20 mouse cellular contexts compared by ENCODE assay signal in the genomic region with DNA sequence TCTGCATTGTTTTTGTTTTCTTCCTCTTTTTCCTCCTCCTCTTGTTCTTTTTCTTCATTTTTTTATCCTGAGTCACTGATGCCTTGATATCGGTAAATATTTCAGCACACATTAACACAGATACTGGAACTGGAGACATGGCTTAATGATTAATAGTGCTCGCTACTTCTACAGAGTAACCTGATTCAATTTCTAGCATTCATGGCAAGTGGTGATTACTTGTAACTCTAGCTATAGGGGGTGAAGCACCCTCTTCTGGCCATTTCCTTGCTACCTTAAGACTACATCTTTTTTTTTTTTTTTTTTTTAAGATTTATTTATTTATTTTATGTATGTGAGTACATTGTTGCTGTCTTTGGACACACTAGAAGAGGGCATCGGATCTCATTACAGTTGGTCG. TPM values are rescaled to one million over a fixed set of nuclear protein-coding genes. Genes with fewer than 3 reads are reported as not detected.
A peak's percentile ranks its signal among the peaks of the same experiment; 100 is the strongest.
DNase-seq lines count a peak whose midpoint lies in the region; ATAC-seq and TF ChIP-seq lines count a peak whose summit lies in the region.
"Had no signal": no experiment of that assay in that cellular context is flagged by ENCODE, and none has a peak within 500 bp of the region (broad histone marks: within the 10 kb centered on the region; RNA-seq: fewer than 3 reads in every experiment).

No protein-coding gene starts in this region.

- no peak overlapping the region for H3K9ac ChIP-seq in kidney, embryonic 14.5 days (ENCODE audit: low read depth, low read length)
- H3K9ac ChIP-seq in midbrain, postnatal 0 days (replicated peaks; ENCODE audit: low read length, poor library complexity, severe bottlenecking): no peak overlapping the region
- H3K9ac ChIP-seq in midbrain, embryonic 15.5 days: no peak overlapping the region
- H3K9ac ChIP-seq in intestine, embryonic 16.5 days (ENCODE audit: low read depth, low read length): no peak overlapping the region
- H3K9ac ChIP-seq: embryonic facial prominence, embryonic 13.5 days; limb, embryonic 15.5 days; lung, embryonic 14.5 days; neural tube, embryonic 15.5 days had no signal

- no peak for ATAC-seq in kidney, embryonic 14.5 days (ENCODE audit: low FRiP score, low TSS enrichment)
- no peak for ATAC-seq in midbrain, postnatal 0 days (ENCODE audit: low FRiP score)
- no peak for ATAC-seq in midbrain, embryonic 15.5 days (replicated peaks)
- peak; percentile 58 for ATAC-seq in intestine, embryonic 16.5 days

- no peak for TF ChIP-seq POLR2A in kidney, adult 2 months (IDR thresholded peaks at IDR 0.05; ENCODE audit: low read depth, low read length)

- no peak for TF ChIP-seq CTCF in kidney, adult 2 months (conservative IDR thresholded peaks at IDR 0.05; ENCODE audit: insufficient read depth, insufficient read length, low read depth, low read length)
- TF ChIP-seq CTCF in midbrain, postnatal 0 days (IDR thresholded peaks at IDR 0.05): peak; percentile 37

- no peaks in the 10 kb centered on the region for H3K9me3 ChIP-seq in kidney, embryonic 14.5 days (ENCODE audit: control insufficient read depth, low read length)
- no peaks in the 10 kb centered on the region for H3K9me3 ChIP-seq in midbrain, postnatal 0 days (ENCODE audit: low read length)
- no peaks in the 10 kb centered on the region for H3K9me3 ChIP-seq in midbrain, embryonic 15.5 days
- no peaks in the 10 kb centered on the region for H3K9me3 ChIP-seq in intestine, embryonic 16.5 days (ENCODE audit: control insufficient read depth, low read length)
- H3K9me3 ChIP-seq: embryonic facial prominence, embryonic 13.5 days; G1E; limb, embryonic 15.5 days; midbrain, embryonic 10.5 days; neural tube, embryonic 15.5 days had no signal

- DNase-seq in kidney, adult 2 months: peak; percentile 75
- DNase-seq in midbrain, postnatal 0 days (ENCODE audit: low spot score): peak; percentile 4
- peak; percentile 2 for DNase-seq in telencephalon, adult 2 months (ENCODE audit: low read depth, low spot score)
- no peak for DNase-seq in yolk sac, embryonic 10.5 days (ENCODE audit: low spot score)
- no peak for DNase-seq in heart, adult 18-20 months
- DNase-seq: adrenal gland, adult 8-10 months; cerebellum, adult 18-20 months; gastrocnemius, adult 2 months; lung, embryonic 14.5 days; lung, postnatal 4 days; thymus, adult 18-20 months had no signal

- H3K4me2 ChIP-seq in kidney, embryonic 14.5 days (replicated peaks; ENCODE audit: low read depth, low read length): no peak overlapping the region
- H3K4me2 ChIP-seq in midbrain, postnatal 0 days (ENCODE audit: low read depth, low read length, poor library complexity, severe bottlenecking): no peak overlapping the region
- H3K4me2 ChIP-seq in midbrain, embryonic 15.5 days: no peak overlapping the region
- no peak overlapping the region for H3K4me2 ChIP-seq in intestine, embryonic 16.5 days (ENCODE audit: low read depth, low read length)
- H3K4me2 ChIP-seq: embryonic facial prominence, embryonic 13.5 days; limb, embryonic 15.5 days; lung, embryonic 14.5 days; neural tube, embryonic 15.5 days had no signal

- H3K27ac ChIP-seq in kidney, adult 2 months (ENCODE audit: insufficient read depth, low read depth, low read length): no peak overlapping the region
- no peak overlapping the region for H3K27ac ChIP-seq in kidney, embryonic 14.5 days (ENCODE audit: low read depth, low read length)
- H3K27ac ChIP-seq in midbrain, postnatal 0 days (ENCODE audit: low read depth, low read length): no peak overlapping the region
- H3K27ac ChIP-seq in midbrain, embryonic 15.5 days: no peak overlapping the region
- H3K27ac ChIP-seq in intestine, embryonic 16.5 days (ENCODE audit: low read length): no peak overlapping the region
- H3K27ac ChIP-seq: embryonic facial prominence, embryonic 13.5 days; gastrocnemius, adult 2 months; limb, embryonic 15.5 days; midbrain, embryonic 10.5 days; neural tube, embryonic 15.5 days had no signal

- H3K27me3 ChIP-seq in kidney, adult 2 months (replicated peaks; ENCODE audit: control insufficient read depth, insufficient read depth, low read length): no peaks in the 10 kb centered on the region
- no peaks in the 10 kb centered on the region for H3K27me3 ChIP-seq in kidney, embryonic 14.5 days (ENCODE audit: control insufficient read depth, insufficient read depth, low read length)
- no peaks in the 10 kb centered on the region for H3K27me3 ChIP-seq in midbrain, postnatal 0 days (ENCODE audit: insufficient read depth, low read length)
- no peaks in the 10 kb centered on the region for H3K27me3 ChIP-seq in midbrain, embryonic 15.5 days (replicated peaks)
- H3K27me3 ChIP-seq in intestine, embryonic 16.5 days (replicated peaks; ENCODE audit: control insufficient read depth, insufficient read depth, low read length): no peaks in the 10 kb centered on the region
- H3K27me3 ChIP-seq: embryonic facial prominence, embryonic 13.5 days; limb, embryonic 15.5 days; neural tube, embryonic 15.5 days had no signal

- WGBS in kidney, adult 2 months: 39% methylated on average over 4 of the region's 4 CpGs
- WGBS in kidney, embryonic 14.5 days: 86% methylated on average over 4 of the region's 4 CpGs
- WGBS in midbrain, postnatal 0 days: 92% methylated on average over 4 of the region's 4 CpGs
- 93% methylated on average over 4 of the region's 4 CpGs for WGBS in midbrain, embryonic 15.5 days
- WGBS in intestine, embryonic 16.5 days: 79% methylated on average over 4 of the region's 4 CpGs

- peaks cover 5% of the 10 kb centered on the region; the same call in 1 of the 2 replicates for H3K4me1 ChIP-seq in kidney, adult 2 months (ENCODE audit: control insufficient read depth, insufficient read depth, low read length)
- no peaks in the 10 kb centered on the region for H3K4me1 ChIP-seq in kidney, embryonic 14.5 days (ENCODE audit: control insufficient read depth, insufficient read depth, low read length)
- H3K4me1 ChIP-seq in midbrain, postnatal 0 days (ENCODE audit: insufficient read depth, low read length): no peaks in the 10 kb centered on the region
- no peaks in the 10 kb centered on the region for H3K4me1 ChIP-seq in midbrain, embryonic 15.5 days
- H3K4me1 ChIP-seq in intestine, embryonic 16.5 days (ENCODE audit: control insufficient read depth, insufficient read depth, low read length): no peaks in the 10 kb centered on the region
- H3K4me1 ChIP-seq: embryonic facial prominence, embryonic 13.5 days; limb, embryonic 15.5 days; midbrain, embryonic 10.5 days; neural tube, embryonic 15.5 days had no signal

- peaks cover 12% of the 10 kb centered on the region for H3K36me3 ChIP-seq in kidney, adult 2 months (ENCODE audit: control insufficient read depth, insufficient read depth, low read length)
- peaks cover 94% of the 10 kb centered on the region for H3K36me3 ChIP-seq in kidney, embryonic 14.5 days (ENCODE audit: control insufficient read depth, insufficient read depth, low read length)
- H3K36me3 ChIP-seq in midbrain, postnatal 0 days (ENCODE audit: insufficient read depth, low read length): peaks cover 59% of the 10 kb centered on the region
- H3K36me3 ChIP-seq in midbrain, embryonic 15.5 days (replicated peaks): peaks cover 70% of the 10 kb centered on the region
- peaks cover 9% of the 10 kb centered on the region; the same call in 1 of the 2 replicates for H3K36me3 ChIP-seq in intestine, embryonic 16.5 days (ENCODE audit: control insufficient read depth, insufficient read depth, low read length)

- H3K4me3 ChIP-seq in kidney, adult 2 months (ENCODE audit: insufficient read depth, low read depth, low read length): no peak overlapping the region
- no peak overlapping the region for H3K4me3 ChIP-seq in kidney, embryonic 14.5 days (ENCODE audit: low read length)
- no peak overlapping the region for H3K4me3 ChIP-seq in midbrain, postnatal 0 days (ENCODE audit: low read depth, low read length)
- H3K4me3 ChIP-seq in midbrain, embryonic 15.5 days: no peak overlapping the region
- no peak overlapping the region for H3K4me3 ChIP-seq in intestine, embryonic 16.5 days (ENCODE audit: low read length)
- H3K4me3 ChIP-seq: embryonic facial prominence, embryonic 13.5 days; gastrocnemius, adult 2 months; limb, embryonic 15.5 days; midbrain, embryonic 10.5 days; myocyte; neural tube, embryonic 15.5 days had no signal

RNA-seq across cellular contexts. Expression of a gene that starts 23.9 kb away (rescaled TPM):
- 4.9 and 5.2 TPM in 2 replicates for polyA plus RNA-seq in kidney, adult 2 months (2012; rRNA removed)
- polyA plus RNA-seq in kidney, embryonic 14.5 days (2014; fragmentation: Nextera tagmentation; extraction: Ambion mirVana): 34.8 and 68.0 TPM in 2 replicates
- 16.2 and 20.9 TPM in 2 replicates for total RNA-seq in midbrain, postnatal 0 days (2014; rRNA removed)
- polyA plus RNA-seq in midbrain, postnatal 0 days (2015; fragmentation: Nextera tagmentation; extraction: Ambion mirVana): 10.7 and 11.2 TPM in 2 replicates
- polyA plus RNA-seq in midbrain, embryonic 15.5 days (2015; fragmentation: Nextera tagmentation; extraction: Ambion mirVana): 25.1 and 28.9 TPM in 2 replicates
- polyA plus RNA-seq in intestine, embryonic 16.5 days (2015; fragmentation: Nextera tagmentation; extraction: Ambion mirVana): 34.2 and 36.1 TPM in 2 replicates
- total RNA-seq in heart, adult 18-20 months (2021): 10 to 100 TPM; 13.1 to 18.0 TPM

RNA-seq across cellular contexts. Expression of a gene that starts 44.2 kb away (rescaled TPM):
- polyA plus RNA-seq in kidney, adult 2 months (2012; rRNA removed): 20.6 and 21.2 TPM in 2 replicates
- 82.6 and 118 TPM in 2 replicates for polyA plus RNA-seq in kidney, embryonic 14.5 days (2014; fragmentation: Nextera tagmentation; extraction: Ambion mirVana)
- 71.0 and 82.1 TPM in 2 replicates for total RNA-seq in midbrain, postnatal 0 days (2014; rRNA removed)
- polyA plus RNA-seq in midbrain, postnatal 0 days (2015; fragmentation: Nextera tagmentation; extraction: Ambion mirVana): 50.4 and 60.3 TPM in 2 replicates
- polyA plus RNA-seq in midbrain, embryonic 15.5 days (2015; fragmentation: Nextera tagmentation; extraction: Ambion mirVana): 101 and 116 TPM in 2 replicates
- polyA plus RNA-seq in intestine, embryonic 16.5 days (2015; fragmentation: Nextera tagmentation; extraction: Ambion mirVana): 53.2 and 53.7 TPM in 2 replicates
- 10 to 100 TPM in 1 of 2 experiments, 1 to 10 TPM in 1; 8.2 to 13.9 TPM for total RNA-seq in heart, adult 18-20 months (2021)

Comparison
In these comparisons a context has a peak if more than half of its experiments do, and no peak if none do; other contexts are left out.
1. DNase-seq: peak in kidney, adult 2 months (single experiment), midbrain, postnatal 0 days (single experiment) and telencephalon, adult 2 months (single experiment); none in yolk sac, embryonic 10.5 days (single experiment) and heart, adult 18-20 months (0 of 2).